21 mouse cellular contexts compared by ENCODE assay signal in the genomic region with DNA sequence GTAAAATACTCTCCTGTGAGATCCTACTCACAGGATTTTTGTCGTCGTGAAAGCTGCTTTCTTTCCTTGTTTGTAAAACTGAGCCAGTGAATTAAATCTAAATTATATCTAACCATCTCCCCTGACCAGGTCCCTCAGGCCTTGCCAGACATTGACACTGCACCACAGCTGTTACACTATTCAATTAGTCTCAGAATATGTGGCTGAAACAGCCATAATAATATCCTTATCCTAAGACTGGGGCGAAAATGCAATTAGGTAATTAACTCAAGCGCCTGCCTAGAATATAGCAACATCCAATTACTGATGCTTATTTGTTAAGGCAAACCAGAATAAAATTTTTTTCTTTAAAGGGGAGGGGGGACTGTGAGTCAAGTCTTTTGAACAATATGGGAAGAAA.
DNase-seq lines count a peak whose midpoint lies in the region; ATAC-seq lines count a peak whose summit lies in the region.
"Had no signal": no experiment of that assay in that cellular context is flagged by ENCODE, and none has a peak within 500 bp of the region (broad histone marks: within the 10 kb centered on the region; RNA-seq: fewer than 3 reads in every experiment).

No protein-coding gene starts in this region.

- H3K9ac ChIP-seq in forebrain, embryonic 13.5 days: no peak overlapping the region
- no peak overlapping the region for H3K9ac ChIP-seq in midbrain, embryonic 14.5 days (replicated peaks; ENCODE audit: low read length)
- H3K9ac ChIP-seq in midbrain, embryonic 15.5 days: no peak overlapping the region
- no peak overlapping the region for H3K9ac ChIP-seq in forebrain, embryonic 14.5 days (ENCODE audit: low read length)
- H3K9ac ChIP-seq in hindbrain, embryonic 15.5 days: no peak overlapping the region
- H3K9ac ChIP-seq: heart, embryonic 15.5 days had no signal

- no peaks in the 10 kb centered on the region for H3K36me3 ChIP-seq in forebrain, embryonic 13.5 days (ENCODE audit: poor library complexity, severe bottlenecking)
- H3K36me3 ChIP-seq in forebrain, embryonic 10.5 days (replicated peaks): no peaks in the 10 kb centered on the region
- no peaks in the 10 kb centered on the region for H3K36me3 ChIP-seq in midbrain, embryonic 14.5 days (ENCODE audit: control insufficient read depth, insufficient read depth, low read length)
- no peaks in the 10 kb centered on the region for H3K36me3 ChIP-seq in midbrain, embryonic 15.5 days (replicated peaks)
- H3K36me3 ChIP-seq in forebrain, embryonic 14.5 days (ENCODE audit: control insufficient read depth, insufficient read depth, low read length): no peaks in the 10 kb centered on the region
- no peaks in the 10 kb centered on the region for H3K36me3 ChIP-seq in hindbrain, embryonic 15.5 days
- H3K36me3 ChIP-seq: heart, embryonic 15.5 days had no signal

- peak; percentile 63; the same call in 1 of the 2 replicates for ATAC-seq in forebrain, embryonic 13.5 days
- ATAC-seq in midbrain, embryonic 14.5 days (ENCODE audit: low FRiP score, low TSS enrichment): no peak
- ATAC-seq in midbrain, embryonic 15.5 days (replicated peaks): no peak
- peak; percentile 37 for ATAC-seq in forebrain, embryonic 14.5 days
- ATAC-seq in hindbrain, embryonic 15.5 days (ENCODE audit: low FRiP score, low read depth): peak; percentile 63; the same call in 1 of the 2 replicates
- ATAC-seq: activated CD4-positive, CD25-positive, alpha-beta regulatory T cell, adult 4 months; Patski had no signal

- no peak overlapping the region for H3K4me2 ChIP-seq in forebrain, embryonic 13.5 days
- no peak overlapping the region for H3K4me2 ChIP-seq in midbrain, embryonic 14.5 days (ENCODE audit: low read length)
- H3K4me2 ChIP-seq in midbrain, embryonic 15.5 days: no peak overlapping the region
- H3K4me2 ChIP-seq in forebrain, embryonic 14.5 days (ENCODE audit: low read length): no peak overlapping the region
- H3K4me2 ChIP-seq in hindbrain, embryonic 15.5 days: no peak overlapping the region
- H3K4me2 ChIP-seq: heart, embryonic 11.5 days; heart, embryonic 15.5 days had no signal

- H3K27me3 ChIP-seq in forebrain, embryonic 13.5 days: no peaks in the 10 kb centered on the region
- H3K27me3 ChIP-seq in forebrain, embryonic 10.5 days (ENCODE audit: poor library complexity, severe bottlenecking): no peaks in the 10 kb centered on the region
- no peaks in the 10 kb centered on the region for H3K27me3 ChIP-seq in midbrain, embryonic 14.5 days (ENCODE audit: control insufficient read depth, insufficient read depth, low read length)
- no peaks in the 10 kb centered on the region for H3K27me3 ChIP-seq in midbrain, embryonic 15.5 days (replicated peaks)
- no peaks in the 10 kb centered on the region for H3K27me3 ChIP-seq in forebrain, embryonic 14.5 days (replicated peaks; ENCODE audit: control insufficient read depth, insufficient read depth, low read length)
- H3K27me3 ChIP-seq in hindbrain, embryonic 15.5 days: no peaks in the 10 kb centered on the region
- H3K27me3 ChIP-seq: CH12.LX; heart, embryonic 15.5 days had no signal

- H3K9me3 ChIP-seq in forebrain, embryonic 13.5 days (replicated peaks): no peaks in the 10 kb centered on the region
- H3K9me3 ChIP-seq in forebrain, embryonic 10.5 days: no peaks in the 10 kb centered on the region
- no peaks in the 10 kb centered on the region for H3K9me3 ChIP-seq in midbrain, embryonic 14.5 days (ENCODE audit: control insufficient read depth, low read length)
- H3K9me3 ChIP-seq in midbrain, embryonic 15.5 days: no peaks in the 10 kb centered on the region
- no peaks in the 10 kb centered on the region for H3K9me3 ChIP-seq in forebrain, embryonic 14.5 days (replicated peaks; ENCODE audit: control insufficient read depth, low read length)
- H3K9me3 ChIP-seq in hindbrain, embryonic 15.5 days: no peaks in the 10 kb centered on the region
- H3K9me3 ChIP-seq: heart, embryonic 15.5 days had no signal

- 57% methylated on average over 4 of the region's 4 CpGs for WGBS in forebrain, embryonic 13.5 days
- 87% methylated on average over 4 of the region's 4 CpGs for WGBS in forebrain, embryonic 10.5 days
- whole genome bisulfite sequencing in midbrain, embryonic 14.5 days: 69% methylated on average over 4 of the region's 4 CpGs
- 69% methylated on average over 4 of the region's 4 CpGs for WGBS in midbrain, embryonic 15.5 days
- WGBS in forebrain, embryonic 14.5 days: 39% methylated on average over 4 of the region's 4 CpGs
- WGBS in hindbrain, embryonic 15.5 days: 52% methylated on average over 4 of the region's 4 CpGs

- no peak for DNase-seq in forebrain, embryonic 10.5 days (ENCODE audit: extremely low spot score, low spot score)
- DNase-seq in midbrain, embryonic 14.5 days: peak; percentile 8
- DNase-seq in forebrain, embryonic 14.5 days (ENCODE audit: low spot score): peak; percentile 37
- DNase-seq in urinary bladder, postnatal 25 days (ENCODE audit: low spot score): no peak
- DNase-seq in urinary bladder, postnatal 14 days (ENCODE audit: low spot score): no peak
- DNase-seq: adrenal gland, postnatal 14 days; cerebellum, adult 18-20 months; cerebellum, adult 9-11 months; cerebellum, postnatal 36 days; gastrocnemius, postnatal 14 days; heart, adult 2 months; heart, postnatal 14 days; kidney, adult 11 months had no signal

- no peaks in the 10 kb centered on the region for H3K4me1 ChIP-seq in forebrain, embryonic 13.5 days
- no peaks in the 10 kb centered on the region for H3K4me1 ChIP-seq in forebrain, embryonic 10.5 days
- no peaks in the 10 kb centered on the region for H3K4me1 ChIP-seq in midbrain, embryonic 14.5 days (ENCODE audit: control insufficient read depth, insufficient read depth, low read length)
- H3K4me1 ChIP-seq in midbrain, embryonic 15.5 days: no peaks in the 10 kb centered on the region
- no peaks in the 10 kb centered on the region for H3K4me1 ChIP-seq in forebrain, embryonic 14.5 days (ENCODE audit: control insufficient read depth, insufficient read depth, low read length)
- H3K4me1 ChIP-seq in hindbrain, embryonic 15.5 days (replicated peaks): no peaks in the 10 kb centered on the region
- H3K4me1 ChIP-seq: heart, embryonic 15.5 days had no signal

- no peak overlapping the region for H3K4me3 ChIP-seq in forebrain, embryonic 13.5 days
- H3K4me3 ChIP-seq in forebrain, embryonic 10.5 days: no peak overlapping the region
- H3K4me3 ChIP-seq in midbrain, embryonic 14.5 days (replicated peaks; ENCODE audit: low read depth, low read length): no peak overlapping the region
- no peak overlapping the region for H3K4me3 ChIP-seq in midbrain, embryonic 15.5 days
- no peak overlapping the region for H3K4me3 ChIP-seq in forebrain, embryonic 14.5 days (ENCODE audit: low read depth, low read length)
- no peak overlapping the region for H3K4me3 ChIP-seq in hindbrain, embryonic 15.5 days
- H3K4me3 ChIP-seq: heart, adult 2 months; heart, embryonic 15.5 days had no signal

- no peak overlapping the region for H3K27ac ChIP-seq in forebrain, embryonic 13.5 days
- H3K27ac ChIP-seq in forebrain, embryonic 10.5 days: no peak overlapping the region
- H3K27ac ChIP-seq in midbrain, embryonic 14.5 days (replicated peaks; ENCODE audit: low read depth, low read length): no peak overlapping the region
- H3K27ac ChIP-seq in midbrain, embryonic 15.5 days: no peak overlapping the region
- no peak overlapping the region for H3K27ac ChIP-seq in forebrain, embryonic 14.5 days (ENCODE audit: low read depth, low read length)
- H3K27ac ChIP-seq in hindbrain, embryonic 15.5 days (replicated peaks): no peak overlapping the region
- H3K27ac ChIP-seq: heart, adult 2 months; heart, embryonic 15.5 days had no signal

Comparison
In these comparisons a context has a peak if more than half of its experiments do, and no peak if none do; other contexts are left out.
1. DNase-seq: peak in midbrain, embryonic 14.5 days (single experiment) and forebrain, embryonic 14.5 days (single experiment); none in forebrain, embryonic 10.5 days (single experiment), urinary bladder, postnatal 25 days (single experiment) and urinary bladder, postnatal 14 days (single experiment).
2. ATAC-seq: peak in forebrain, embryonic 13.5 days (single experiment), forebrain, embryonic 14.5 days (single experiment) and hindbrain, embryonic 15.5 days (single experiment); none in midbrain, embryonic 14.5 days (single experiment) and midbrain, embryonic 15.5 days (single experiment).